Mouse (Mus musculus): ENCODE data around the gene Nolc1.

DNA sequence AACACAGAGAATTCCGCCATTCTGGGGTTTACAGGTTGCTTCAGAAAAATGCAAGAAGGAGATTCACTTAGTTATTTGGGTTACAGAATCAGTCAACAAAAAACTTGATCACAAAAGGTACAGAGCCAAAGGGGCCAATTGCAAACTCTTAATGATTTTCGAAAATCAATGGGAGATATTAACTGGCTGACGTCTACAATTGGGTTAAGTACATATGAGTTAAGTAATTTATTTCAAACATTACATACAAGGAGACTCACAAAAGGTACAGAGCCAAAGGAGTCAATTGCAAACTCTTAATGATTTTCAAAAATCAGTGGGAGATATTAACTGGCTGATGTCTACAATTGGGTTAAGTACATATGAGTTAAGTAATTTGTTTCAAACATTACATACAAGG is 23.9 kb downstream of the Nolc1 start:
- no peak for TF ChIP-seq POLR2A (IDR thresholded peaks at IDR 0.05; ENCODE audit: low read depth, low read length)
- no peak for TF ChIP-seq CTCF (IDR thresholded peaks at IDR 0.05; ENCODE audit: extremely low read depth, insufficient read length, insufficient replicate concordance, low read depth, low read length)
